Mouse (Mus musculus) testis, adult 10 weeks (tissue): ENCODE measurements around the gene Adap1. TPM values are rescaled to one million over a fixed set of nuclear protein-coding genes. Genes with fewer than 3 reads are reported as not detected.

ENCODE experiments used
- polyA plus RNA-seq: library from polyadenylated mRNA; stranded (reverse); fragments of 350-450 nt; fragmentation: Illumina TruSeq; extraction: RNeasy Lipid Tissue Mini Kit (QIAGEN cat#74804); gene quantifications from one replicate; pipeline ENCODE4 v1.2.3, GENCODE M21; 2014; ENCODE audit warnings: low read depth, low replicate concordance

The Adap1 gene
- polyA plus RNA-seq: 0.15 TPM

GRCm38 (mm10) chr5:139325395-139325966 lies at the start of gene Adap1:
Gene Adap1 (minus strand): TSS chr5:139325622.

GRCm38 (mm10) chr5:139352317-139352716 lies 26.9 kb upstream of the Adap1 start, which contains the start of gene Cyp2w1:
Gene Cyp2w1 (plus strand): TSS chr5:139352617.

GRCm38 (mm10) chr5:139351134-139351533 lies 25.7 kb upstream of the Adap1 start, which contains the start of gene Cox19:
Gene Cox19 (minus strand): TSS chr5:139351418.

GRCm38 (mm10) chr5:139252081-139252909 lies 73.1 kb downstream of the Adap1 start, which contains the start of gene Get4:
Gene Get4 (plus strand): TSS chr5:139252324.

Other genes with a start within 250 kb of the Adap1 start
- 1.7 TPM for gene Prkar1b, start 175.6 kb downstream of the Adap1 start, polyA plus RNA-seq
- gene Dnaaf5, start 175.4 kb downstream of the Adap1 start, polyA plus RNA-seq: 12.5 TPM
- gene Sun1, start 125.0 kb downstream of the Adap1 start, polyA plus RNA-seq: 42.7 TPM
- 9.2 TPM for gene Get4, start 73.3 kb downstream of the Adap1 start, polyA plus RNA-seq
- 8.3 TPM for gene Cox19, start 25.8 kb upstream of the Adap1 start, polyA plus RNA-seq
- gene Cyp2w1, start 27.0 kb upstream of the Adap1 start, polyA plus RNA-seq: not detected
- gene Gpr146, start 52.1 kb upstream of the Adap1 start, polyA plus RNA-seq: 0.20 TPM
- gene C130050O18Rik, start 79.7 kb upstream of the Adap1 start, polyA plus RNA-seq: not detected
- not detected for gene Gper1, start 97.5 kb upstream of the Adap1 start, polyA plus RNA-seq
- 1.6 TPM for gene 3110082I17Rik, start 134.9 kb upstream of the Adap1 start, polyA plus RNA-seq
- gene Zfand2a, start 158.9 kb upstream of the Adap1 start, polyA plus RNA-seq: 6.8 TPM
- not detected for gene Uncx, start 217.9 kb upstream of the Adap1 start, polyA plus RNA-seq